Mouse (Mus musculus): ENCODE results near the gene Apba2.

DNA sequence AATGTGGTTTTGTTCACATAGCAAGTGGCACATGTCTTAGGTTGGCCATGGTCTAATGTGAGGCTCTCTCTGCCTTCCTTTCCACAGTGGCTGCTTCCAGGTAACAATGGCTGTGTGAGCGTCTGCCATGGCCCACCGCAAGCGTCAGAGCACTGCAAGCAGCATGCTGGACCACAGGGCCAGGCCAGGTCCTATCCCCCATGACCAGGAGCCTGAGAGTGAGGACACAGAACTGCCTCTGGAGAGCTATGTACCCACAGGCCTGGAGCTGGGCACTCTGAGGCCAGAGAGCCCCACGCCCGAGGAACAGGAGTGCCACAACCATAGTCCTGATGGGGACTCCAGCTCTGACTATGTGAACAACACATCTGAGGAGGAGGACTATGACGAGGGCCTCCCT is 193.4 kb downstream of the Apba2 start:
- TF ChIP-seq CTCF (IDR thresholded peaks at IDR 0.05; ENCODE audit: low read depth, low read length), result no peak
- TF ChIP-seq POLR2A (IDR thresholded peaks at IDR 0.05; ENCODE audit: borderline replicate concordance, low read depth, low read length), result no peak
